Comparison of ENCODE assay signal across 18 mouse cellular contexts in genomic region chr17:84657422-84657732, GRCm38 (mm10). TPM values are rescaled to one million over a fixed set of nuclear protein-coding genes. Genes with fewer than 3 reads are reported as not detected.
DNase-seq lines count a peak whose midpoint lies in the region; ATAC-seq and TF ChIP-seq lines count a peak whose summit lies in the region.
"Had no signal": no experiment of that assay in that cellular context is flagged by ENCODE, and none has a peak within 500 bp of the region (broad histone marks: within the 10 kb centered on the region; RNA-seq: fewer than 3 reads in every experiment).

No protein-coding gene starts in this region.

- peaks cover 15% of the 10 kb centered on the region for H3K36me3 ChIP-seq in limb, embryonic 14.5 days (ENCODE audit: control insufficient read depth, insufficient read depth, low read length)
- H3K36me3 ChIP-seq in limb, embryonic 10.5 days = peaks cover 6% of the 10 kb centered on the region; the same call in 1 of the 2 replicates
- H3K36me3 ChIP-seq in hindbrain, embryonic 10.5 days = peaks cover 4% of the 10 kb centered on the region; the same call in 1 of the 2 replicates
- no peaks in the 10 kb centered on the region for H3K36me3 ChIP-seq in hindbrain, embryonic 16.5 days (ENCODE audit: control insufficient read depth, insufficient read depth, low read length)
- no peaks in the 10 kb centered on the region for H3K36me3 ChIP-seq in stomach, embryonic 15.5 days

- no peak overlapping the region for H3K27ac ChIP-seq in limb, embryonic 14.5 days (replicated peaks; ENCODE audit: low read depth, low read length)
- H3K27ac ChIP-seq in limb, embryonic 10.5 days = no peak overlapping the region
- 0 out of 2 replicates have a peak overlapping the region, but pooled peaks have one; percentile 35 for H3K27ac ChIP-seq in hindbrain, embryonic 10.5 days
- H3K27ac ChIP-seq in hindbrain, embryonic 16.5 days (ENCODE audit: low read depth, low read length) = no peak overlapping the region
- H3K27ac ChIP-seq in stomach, embryonic 15.5 days = peak overlapping the region; percentile 37; the same call in 1 of the 2 replicates

- H3K9ac ChIP-seq in limb, embryonic 14.5 days (ENCODE audit: low read depth, low read length, severe bottlenecking) = no peak overlapping the region
- H3K9ac ChIP-seq in hindbrain, embryonic 16.5 days (ENCODE audit: low read depth, low read length) = no peak overlapping the region
- H3K9ac ChIP-seq in stomach, embryonic 15.5 days = no peak overlapping the region

- no peak for ATAC-seq in limb, embryonic 14.5 days (ENCODE audit: low FRiP score, low read depth)
- ATAC-seq in hindbrain, embryonic 16.5 days = peak; percentile 66
- ATAC-seq in stomach, embryonic 15.5 days (ENCODE audit: insufficient read depth, low FRiP score, low read depth) = no peak
- no peak for ATAC-seq in erythroblast, adult 5-6 weeks (replicated peaks; ENCODE audit: low FRiP score, poor library complexity, severe bottlenecking)
- ATAC-seq: intestine, embryonic 16.5 days had no signal

- DNase-seq in limb, embryonic 14.5 days (ENCODE audit: low spot score) = peak; percentile 16
- DNase-seq in limb, embryonic 10.5 days (ENCODE audit: low spot score) = no peak
- DNase-seq in hindbrain, embryonic 10.5 days (ENCODE audit: low spot score) = no peak
- no peak for DNase-seq in heart, postnatal 10 days
- DNase-seq: cerebellum, adult 18-20 months; thymus, adult 2 months had no signal

- no peak overlapping the region for H3K4me3 ChIP-seq in limb, embryonic 14.5 days (replicated peaks; ENCODE audit: low read length)
- H3K4me3 ChIP-seq in limb, embryonic 10.5 days = no peak overlapping the region
- H3K4me3 ChIP-seq in hindbrain, embryonic 10.5 days = no peak overlapping the region
- H3K4me3 ChIP-seq in hindbrain, embryonic 16.5 days (ENCODE audit: low read length) = no peak overlapping the region
- H3K4me3 ChIP-seq in stomach, embryonic 15.5 days (replicated peaks) = no peak overlapping the region
- H3K4me3 ChIP-seq: megakaryocyte, embryonic 14.5 days had no signal

- H3K9me3 ChIP-seq in limb, embryonic 14.5 days (ENCODE audit: control insufficient read depth, low read length) = no peaks in the 10 kb centered on the region
- H3K9me3 ChIP-seq in limb, embryonic 10.5 days (replicated peaks) = no peaks in the 10 kb centered on the region
- H3K9me3 ChIP-seq in hindbrain, embryonic 10.5 days = no peaks in the 10 kb centered on the region
- H3K9me3 ChIP-seq in hindbrain, embryonic 16.5 days (ENCODE audit: control insufficient read depth, low read length) = no peaks in the 10 kb centered on the region
- H3K9me3 ChIP-seq in stomach, embryonic 15.5 days = no peaks in the 10 kb centered on the region
- H3K9me3 ChIP-seq: megakaryocyte, embryonic 14.5 days had no signal

- WGBS in limb, embryonic 14.5 days = 62% methylated on average over 3 of the region's 3 CpGs
- WGBS in limb, embryonic 10.5 days = 81% methylated on average over 3 of the region's 3 CpGs
- WGBS in hindbrain, embryonic 10.5 days = 69% methylated on average over 3 of the region's 3 CpGs
- 58% methylated on average over 3 of the region's 3 CpGs for WGBS in hindbrain, embryonic 16.5 days
- 56% methylated on average over 3 of the region's 3 CpGs for WGBS in stomach, embryonic 15.5 days

- no peaks in the 10 kb centered on the region for H3K27me3 ChIP-seq in limb, embryonic 14.5 days (ENCODE audit: control insufficient read depth, insufficient read depth, low read length)
- H3K27me3 ChIP-seq in limb, embryonic 10.5 days (ENCODE audit: low read depth, poor library complexity, severe bottlenecking) = no peaks in the 10 kb centered on the region
- no peaks in the 10 kb centered on the region for H3K27me3 ChIP-seq in hindbrain, embryonic 10.5 days (ENCODE audit: insufficient read depth, poor library complexity, severe bottlenecking)
- no peaks in the 10 kb centered on the region for H3K27me3 ChIP-seq in hindbrain, embryonic 16.5 days (replicated peaks; ENCODE audit: control insufficient read depth, insufficient read depth, low read length)
- H3K27me3 ChIP-seq in stomach, embryonic 15.5 days (replicated peaks) = no peaks in the 10 kb centered on the region
- H3K27me3 ChIP-seq: megakaryocyte, embryonic 14.5 days had no signal

- no peak for TF ChIP-seq POLR2A in limb, embryonic 14.5 days (IDR thresholded peaks at IDR 0.05; ENCODE audit: borderline replicate concordance, extremely low read depth, insufficient read depth, insufficient read length)

- no peak overlapping the region for H3K4me2 ChIP-seq in limb, embryonic 14.5 days (replicated peaks; ENCODE audit: low read depth, low read length, severe bottlenecking)
- no peak overlapping the region for H3K4me2 ChIP-seq in hindbrain, embryonic 16.5 days (ENCODE audit: low read length)
- H3K4me2 ChIP-seq in stomach, embryonic 15.5 days = no peak overlapping the region
- H3K4me2 ChIP-seq: liver, embryonic 11.5 days had no signal

- intact Hi-C loops in heart, postnatal 10 days (cut with DNase I) = no loop called here

- peaks cover 6% of the 10 kb centered on the region; the same call in 1 of the 2 replicates for H3K4me1 ChIP-seq in limb, embryonic 14.5 days (ENCODE audit: control insufficient read depth, insufficient read depth, low read length)
- H3K4me1 ChIP-seq in limb, embryonic 10.5 days = peaks cover 36% of the 10 kb centered on the region
- H3K4me1 ChIP-seq in hindbrain, embryonic 10.5 days (replicated peaks) = peaks cover 39% of the 10 kb centered on the region
- peaks cover 11% of the 10 kb centered on the region for H3K4me1 ChIP-seq in hindbrain, embryonic 16.5 days (ENCODE audit: control insufficient read depth, insufficient read depth, low read depth, low read length)
- peaks cover 4% of the 10 kb centered on the region; the same call in 1 of the 2 replicates for H3K4me1 ChIP-seq in stomach, embryonic 15.5 days
- H3K4me1 ChIP-seq: megakaryocyte, embryonic 14.5 days had no signal

RNA-seq across cellular contexts. Expression of gene Abcg8, which starts 18.7 kb away (rescaled TPM):
- 0.16 and 0.27 TPM in 2 replicates for polyA plus RNA-seq in limb, embryonic 14.5 days (2012; rRNA removed)
- 0.18 TPM in 1 of 2 replicates, not detected in the other for polyA plus RNA-seq in limb, embryonic 14.5 days (2014; fragmentation: Nextera tagmentation; extraction: Ambion mirVana)
- 0.10 and 0.11 TPM in 2 replicates for polyA plus RNA-seq in limb, embryonic 10.5 days (2016; fragmentation: Nextera tagmentation; extraction: Ambion mirVana)
- polyA plus RNA-seq in hindbrain, embryonic 10.5 days (2016; fragmentation: Nextera tagmentation; extraction: Ambion mirVana) = 0.10 and 0.15 TPM in 2 replicates
- polyA plus RNA-seq in hindbrain, embryonic 16.5 days (2015; fragmentation: Nextera tagmentation; extraction: Ambion mirVana) = 0.04 and 0.06 TPM in 2 replicates
- 0.14 and 0.15 TPM in 2 replicates for polyA plus RNA-seq in stomach, embryonic 15.5 days (2015; fragmentation: Nextera tagmentation; extraction: Ambion mirVana)
- total RNA-seq in erythroblast, adult 5-6 weeks (2015; ENCODE audit: low replicate concordance) = not detected in 2 replicates
- not detected in 2 replicates for total RNA-seq in erythroblast, adult 5-6 weeks (2017; ENCODE audit: low replicate concordance)
- total RNA-seq in heart, postnatal 10 days (2021) = not detected
- total RNA-seq: adrenal gland, adult 18-20 months; layer of hippocampus, adult 8-10 months; left cerebral cortex, postnatal 10 days had no signal
- polyA plus RNA-seq: cortical plate, adult 2 months; heart, postnatal 0 days; lung, embryonic 16.5 days had no signal

RNA-seq across cellular contexts. Expression of gene Abcg5, which starts 25.4 kb away (rescaled TPM):
- 1.7 and 2.6 TPM in 2 replicates for polyA plus RNA-seq in limb, embryonic 14.5 days (2012; rRNA removed)
- polyA plus RNA-seq in limb, embryonic 14.5 days (2014; fragmentation: Nextera tagmentation; extraction: Ambion mirVana) = 1.3 and 2.3 TPM in 2 replicates
- 0.97 and 1.1 TPM in 2 replicates for polyA plus RNA-seq in limb, embryonic 10.5 days (2016; fragmentation: Nextera tagmentation; extraction: Ambion mirVana)
- polyA plus RNA-seq in hindbrain, embryonic 10.5 days (2016; fragmentation: Nextera tagmentation; extraction: Ambion mirVana) = 2.6 and 3.2 TPM in 2 replicates
- 1.8 and 2.3 TPM in 2 replicates for polyA plus RNA-seq in hindbrain, embryonic 16.5 days (2015; fragmentation: Nextera tagmentation; extraction: Ambion mirVana)
- 0.90 and 1.4 TPM in 2 replicates for polyA plus RNA-seq in stomach, embryonic 15.5 days (2015; fragmentation: Nextera tagmentation; extraction: Ambion mirVana)
- not detected in 2 replicates for total RNA-seq in erythroblast, adult 5-6 weeks (2015; ENCODE audit: low replicate concordance)
- total RNA-seq in erythroblast, adult 5-6 weeks (2017; ENCODE audit: low replicate concordance) = not detected in 2 replicates
- total RNA-seq in heart, postnatal 10 days (2021) = not detected
- total RNA-seq: adrenal gland, adult 18-20 months; layer of hippocampus, adult 8-10 months; left cerebral cortex, postnatal 10 days had no signal
- polyA plus RNA-seq: heart, postnatal 0 days had no signal

RNA-seq across cellular contexts. Expression of gene Dync2li1, which starts 31.1 kb away (rescaled TPM):
- 17.2 and 21.0 TPM in 2 replicates for polyA plus RNA-seq in limb, embryonic 14.5 days (2012; rRNA removed)
- 29.9 and 33.0 TPM in 2 replicates for polyA plus RNA-seq in limb, embryonic 14.5 days (2014; fragmentation: Nextera tagmentation; extraction: Ambion mirVana)
- 25.5 and 33.4 TPM in 2 replicates for polyA plus RNA-seq in limb, embryonic 10.5 days (2016; fragmentation: Nextera tagmentation; extraction: Ambion mirVana)
- 29.4 and 30.0 TPM in 2 replicates for polyA plus RNA-seq in hindbrain, embryonic 10.5 days (2016; fragmentation: Nextera tagmentation; extraction: Ambion mirVana)
- 39.0 and 40.0 TPM in 2 replicates for polyA plus RNA-seq in hindbrain, embryonic 16.5 days (2015; fragmentation: Nextera tagmentation; extraction: Ambion mirVana)
- 27.8 and 31.4 TPM in 2 replicates for polyA plus RNA-seq in stomach, embryonic 15.5 days (2015; fragmentation: Nextera tagmentation; extraction: Ambion mirVana)
- 1.5 TPM in 1 of 2 replicates, not detected in the other for total RNA-seq in erythroblast, adult 5-6 weeks (2015; ENCODE audit: low replicate concordance)
- 2.1 and 3.1 TPM in 2 replicates for total RNA-seq in erythroblast, adult 5-6 weeks (2017; ENCODE audit: low replicate concordance)
- total RNA-seq in heart, postnatal 10 days (2021) = 1 to 10 TPM; 4.3 to 5.0 TPM

Comparison
In these comparisons a context has a peak if more than half of its experiments do, and no peak if none do; other contexts are left out.
1. H3K27ac ChIP-seq: peak in hindbrain, embryonic 10.5 days (single experiment) and stomach, embryonic 15.5 days (single experiment); none in limb, embryonic 14.5 days (single experiment), limb, embryonic 10.5 days (single experiment) and hindbrain, embryonic 16.5 days (single experiment).